Mouse (Mus musculus) heart, embryonic 11.5 days (tissue): ENCODE measurements around the gene Cdc14a. TPM values are rescaled to one million over a fixed set of nuclear protein-coding genes. Genes with fewer than 3 reads are reported as not detected.

Experiments used
- ATAC-seq: fragments of 200-750 bp; cut with Nextera tagmentation; replicated peaks from 2 replicates; pipeline ENCODE4 v1.8.0; 2017; ENCODE audit warnings: moderate library complexity; ENCODE audit not compliant: insufficient number of reproducible peaks, low FRiP score, low TSS enrichment
- H3K27ac ChIP-seq: fragments of 300-500 bp; sonication (generic); 2 replicates; pipeline ENCODE4 v1.5.1; 2014; ENCODE audit warnings: mild to moderate bottlenecking, low read depth, low read length
- H3K27me3 ChIP-seq: fragments of 300-500 bp; sonication (generic); 2 replicates; pipeline ENCODE4 v1.6.1; 2014; ENCODE audit warnings: mild to moderate bottlenecking, low read length, mixed read lengths; ENCODE audit not compliant: control insufficient read depth, insufficient read depth
- H3K36me3 ChIP-seq: fragments of 300-500 bp; sonication (generic); 2 replicates; pipeline ENCODE4 v1.6.1; 2014; ENCODE audit warnings: mild to moderate bottlenecking, low read length, moderate library complexity, mixed read lengths; ENCODE audit not compliant: control insufficient read depth, insufficient read depth
- H3K4me1 ChIP-seq: fragments of 300-500 bp; sonication (generic); 2 replicates; pipeline ENCODE4 v1.6.1; 2014; ENCODE audit warnings: low read length; ENCODE audit not compliant: control insufficient read depth, insufficient read depth
- H3K4me2 ChIP-seq: fragments of 300-500 bp; sonication (generic); 2 replicates; pipeline ENCODE4 v1.6.1; 2014; ENCODE audit warnings: mild to moderate bottlenecking, moderate library complexity
- H3K4me3 ChIP-seq: fragments of 300-500 bp; sonication (generic); 2 replicates; pipeline ENCODE4 v1.5.1; 2014; ENCODE audit warnings: low read depth, low read length
- H3K9ac ChIP-seq: fragments of 300-500 bp; sonication (generic); 2 replicates; pipeline ENCODE4 v1.6.1; 2014; ENCODE audit warnings: mild to moderate bottlenecking, low read depth, low read length, moderate library complexity
- H3K9me3 ChIP-seq: fragments of 300-500 bp; sonication (generic); replicated peaks from 2 replicates; pipeline ENCODE4 v1.6.1; 2016; ENCODE audit warnings: low read length; ENCODE audit not compliant: control insufficient read depth
- WGBS: fragments of 180-500 bp; shearing (Covaris S2); extraction: QIAGEN DNeasy Blood & Tissue Kit; methylation state at CpG from one replicate; pipeline ENCODE4 v1.1.7; 2014; ENCODE audit not compliant: insufficient replicate concordance; 5-methylcytosine and 5-hydroxymethylcytosine counted together
- polyA plus RNA-seq: library from polyadenylated mRNA; unstranded; fragments of >200 nt; fragmentation: Nextera tagmentation; extraction: Ambion mirVana; gene quantifications from 2 replicates; pipeline ENCODE4 v1.2.1, GENCODE M21; 2014

Gene Cdc14a
- polyA plus RNA-seq, 1 experiment from 2014 or later: 6.3 TPM

DNA sequence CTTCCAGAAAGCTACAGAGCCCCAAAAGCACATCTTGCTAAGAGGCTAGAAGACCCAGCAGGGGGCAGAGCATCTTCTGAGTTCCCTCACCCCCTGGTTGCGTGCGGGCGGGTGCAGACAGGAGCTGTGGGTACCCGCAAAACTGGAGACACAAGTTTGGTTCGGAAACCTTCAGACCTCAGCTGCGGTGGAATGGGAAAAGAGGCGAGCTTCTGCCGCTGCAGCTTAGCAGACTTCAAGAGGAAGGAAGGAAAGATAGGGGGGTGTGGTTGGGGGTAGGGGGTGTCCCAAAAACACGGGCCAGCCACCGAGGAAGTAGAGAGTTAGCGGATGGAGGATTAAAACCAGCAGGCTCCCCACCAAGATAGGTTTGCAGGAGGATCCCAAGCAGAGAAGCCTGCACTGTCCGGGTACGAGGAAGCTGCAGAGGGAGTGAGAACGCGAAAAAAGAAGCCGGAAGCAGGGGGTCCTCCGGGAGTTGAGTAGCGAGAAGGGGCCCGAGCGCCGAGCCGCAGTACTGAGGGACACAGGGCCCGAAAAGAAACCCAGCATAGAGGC is 958 bp downstream of the Cdc14a start:
- Histone ChIP-seq H3K4me3 (peak overlapping the region; percentile 55), H3K9ac (peak overlapping the region; percentile 69), H3K4me2 (peak overlapping the region; percentile 82), H3K4me1 (peaks cover 5% of the 10 kb centered on the region), H3K27me3 (no peaks in the 10 kb centered on the region), H3K9me3 (no peaks in the 10 kb centered on the region), H3K36me3 (no peaks in the 10 kb centered on the region), H3K27ac (peak overlapping the region; percentile 87)
- WGBS: under 1% methylated on average over 23 of the region's 23 CpGs
- ATAC-seq: peak; percentile 5

DNA sequence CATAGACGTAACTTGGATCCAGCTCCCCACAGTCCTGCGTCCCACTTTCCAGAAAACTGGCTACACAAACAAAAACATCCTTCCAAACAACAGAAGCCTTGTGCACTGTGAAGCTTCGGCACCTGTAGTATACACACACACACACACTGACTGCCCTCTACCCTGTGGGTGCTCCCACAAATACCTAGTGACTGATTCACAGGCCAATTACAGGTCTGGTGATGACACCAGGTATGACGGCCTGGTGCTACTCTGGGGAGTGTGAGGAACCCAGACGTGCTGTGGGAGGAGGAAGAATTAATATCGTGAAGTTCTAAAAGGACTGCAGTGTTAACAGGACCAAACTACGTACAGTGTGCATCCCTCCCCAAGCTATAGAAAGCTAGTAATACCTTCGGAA is 1.8 kb downstream of the Cdc14a start:
- 54% methylated on average over 8 of the region's 8 CpGs for WGBS
- peak overlapping the region; percentile 82 for H3K4me2 ChIP-seq
- no peak for ATAC-seq
- H3K4me3 ChIP-seq: peak overlapping the region; percentile 55
- H3K9ac ChIP-seq: no peak overlapping the region
- H3K36me3 ChIP-seq: no peaks in the 10 kb centered on the region
- H3K27me3 ChIP-seq: no peaks in the 10 kb centered on the region
- peaks cover 5% of the 10 kb centered on the region for H3K4me1 ChIP-seq
- H3K27ac ChIP-seq: no peak overlapping the region
- H3K9me3 ChIP-seq: no peaks in the 10 kb centered on the region

DNA sequence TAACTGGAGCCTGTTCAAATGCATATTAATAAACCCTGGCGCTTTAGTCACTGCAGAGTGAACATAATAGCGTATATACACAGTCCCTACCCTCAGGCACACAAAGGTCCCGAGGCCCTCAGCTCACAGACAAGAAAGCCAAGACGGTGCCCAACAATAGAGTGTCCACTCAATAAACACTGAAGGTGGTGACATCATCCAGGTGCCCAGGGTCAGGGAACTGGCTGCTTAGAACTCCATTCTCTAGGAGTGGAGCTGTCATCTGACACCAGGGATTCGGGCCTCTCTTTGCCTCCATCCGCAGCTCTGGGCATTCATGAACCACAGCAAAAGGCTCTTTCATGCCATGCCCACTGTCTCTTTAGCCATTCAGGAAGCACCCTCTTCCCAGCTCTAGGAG is 2.7 kb downstream of the Cdc14a start:
- no peak overlapping the region for H3K4me3 ChIP-seq
- H3K4me2 ChIP-seq: no peak overlapping the region
- no peak overlapping the region for H3K9ac ChIP-seq
- ATAC-seq: no peak
- H3K4me1 ChIP-seq: peaks cover 5% of the 10 kb centered on the region
- no peak overlapping the region for H3K27ac ChIP-seq
- H3K9me3 ChIP-seq: no peaks in the 10 kb centered on the region
- H3K27me3 ChIP-seq: no peaks in the 10 kb centered on the region
- H3K36me3 ChIP-seq: 0 out of 2 replicates have a peak, but pooled peaks cover 3% of the 10 kb centered on the region
- 68% methylated on average over 6 of the region's 6 CpGs for WGBS

DNA sequence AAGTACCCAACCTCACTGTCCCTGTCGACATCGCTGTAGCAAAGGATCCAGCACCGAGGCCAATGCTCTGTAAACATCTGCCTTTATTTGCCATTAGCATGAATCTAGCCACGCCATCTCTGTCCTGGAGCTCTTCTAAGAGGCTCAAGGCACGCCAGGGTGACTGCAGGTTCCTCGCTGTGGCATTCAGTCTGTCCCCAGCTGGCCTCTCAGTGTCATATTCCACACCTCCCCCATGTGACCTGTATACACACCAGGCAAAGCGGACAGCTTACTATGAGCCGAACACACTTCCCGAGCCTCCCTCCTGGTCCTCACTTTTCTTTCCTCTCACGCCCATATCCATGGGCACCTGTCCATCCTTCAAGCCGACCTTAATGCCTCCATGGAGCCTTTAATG is 4.0 kb downstream of the Cdc14a start:
- WGBS: 75% methylated on average over 11 of the region's 11 CpGs
- H3K4me3 ChIP-seq: no peak overlapping the region

DNA sequence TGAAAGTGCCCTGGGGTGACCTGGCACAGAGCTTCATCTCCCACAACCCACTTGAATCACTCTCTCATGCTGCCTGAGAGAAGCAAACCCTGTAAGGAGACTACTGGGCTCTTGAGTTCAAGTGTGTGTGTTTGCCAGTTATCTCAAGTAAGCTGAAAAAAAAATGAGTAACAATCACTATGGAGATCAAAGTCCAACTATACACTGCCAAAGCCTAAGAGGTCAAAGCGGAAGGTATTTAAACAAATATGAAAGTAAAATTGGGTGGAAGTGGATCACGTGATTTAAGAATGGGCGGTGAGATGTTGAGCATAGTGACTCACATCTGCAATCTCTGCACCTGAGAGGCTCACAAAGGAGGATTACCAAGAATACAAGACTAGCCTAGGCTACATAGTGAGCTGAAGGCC is 9.4 kb downstream of the Cdc14a start:
- Histone ChIP-seq H3K27ac (no peak overlapping the region), H3K4me3 (no peak overlapping the region), H3K9me3 (no peaks in the 10 kb centered on the region), H3K27me3 (no peaks in the 10 kb centered on the region), H3K4me2 (no peak overlapping the region), H3K9ac (no peak overlapping the region), H3K36me3 (peaks cover 8% of the 10 kb centered on the region; the same call in 1 of the 2 replicates), H3K4me1 (peaks cover 18% of the 10 kb centered on the region)
- 89% methylated on average over 3 of the region's 3 CpGs for WGBS
- no peak for ATAC-seq

More for the DNA sequence above, 4.0 kb downstream of the Cdc14a start:
- H3K36me3 ChIP-seq: 0 out of 2 replicates have a peak, but pooled peaks cover 6% of the 10 kb centered on the region
- no peak overlapping the region for H3K9ac ChIP-seq
- peaks cover 5% of the 10 kb centered on the region for H3K4me1 ChIP-seq
- H3K9me3 ChIP-seq: no peaks in the 10 kb centered on the region
- H3K4me2 ChIP-seq: no peak overlapping the region
- no peaks in the 10 kb centered on the region for H3K27me3 ChIP-seq
- ATAC-seq: no peak
- no peak overlapping the region for H3K27ac ChIP-seq

DNA sequence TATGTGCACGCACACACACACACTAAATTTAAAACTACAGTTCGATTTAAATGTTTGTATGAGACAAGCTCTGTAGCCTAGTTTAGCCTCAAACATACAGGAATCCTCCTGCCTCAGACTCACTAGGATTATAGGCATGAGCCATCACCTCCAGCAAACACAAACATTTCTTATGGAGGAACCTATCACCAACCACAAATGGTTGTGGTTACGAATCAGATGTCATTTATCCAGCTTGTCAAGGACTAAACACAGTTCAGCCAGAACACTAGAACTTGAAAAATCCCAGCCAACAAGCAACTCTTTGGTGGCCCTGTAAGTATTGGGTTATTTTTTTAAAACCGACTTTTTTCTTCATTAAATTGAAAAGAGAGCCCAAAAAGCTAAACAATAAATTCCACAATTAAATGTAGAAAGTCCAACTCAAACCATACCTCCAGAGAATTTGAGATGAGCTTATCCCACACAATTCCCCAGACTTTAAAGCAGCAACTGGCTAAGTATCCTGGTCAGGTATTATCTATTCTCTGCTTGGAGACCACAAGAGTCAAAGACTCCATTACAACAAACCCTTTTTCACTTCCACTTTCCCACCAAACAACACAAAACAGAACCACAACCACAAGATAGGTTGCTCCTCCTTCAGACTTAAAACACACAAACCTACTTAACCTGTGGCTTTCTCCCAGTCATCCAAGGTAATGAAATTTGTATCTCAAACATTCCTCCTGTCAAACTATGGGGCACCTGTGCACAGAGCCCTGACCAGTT is 10.7 kb downstream of the Cdc14a start:
- Histone ChIP-seq H3K9me3 (no peaks in the 10 kb centered on the region), H3K27me3 (no peaks in the 10 kb centered on the region), H3K4me3 (no peak overlapping the region), H3K27ac (no peak overlapping the region), H3K4me2 (no peak overlapping the region), H3K4me1 (peaks cover 26% of the 10 kb centered on the region), H3K36me3 (peaks cover 8% of the 10 kb centered on the region; the same call in 1 of the 2 replicates), H3K9ac (no peak overlapping the region)
- ATAC-seq: no peak
- 82% methylated on average over 4 of the region's 4 CpGs for WGBS

DNA sequence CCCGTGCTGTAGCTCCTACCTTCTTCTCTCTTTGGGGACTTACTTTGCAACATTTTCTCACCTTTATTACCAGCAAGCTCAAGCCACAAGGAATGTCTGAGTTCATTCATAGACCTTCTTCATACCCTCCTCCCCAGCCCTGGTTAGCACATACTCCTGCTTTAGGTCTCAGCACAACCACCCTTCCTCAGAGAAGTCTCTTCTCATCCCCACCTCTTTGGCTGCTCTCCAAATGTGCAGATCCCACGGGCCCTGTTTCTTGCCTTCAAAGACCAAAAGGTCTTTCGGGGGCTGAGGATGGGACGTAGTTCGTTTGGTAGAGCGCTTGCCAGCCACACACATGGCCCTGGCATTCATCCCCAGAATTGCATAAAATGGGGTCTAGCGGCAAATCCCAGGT is 13.8 kb downstream of the Cdc14a start:
- Histone ChIP-seq H3K36me3 (peaks cover 3% of the 10 kb centered on the region; the same call in 1 of the 2 replicates), H3K27me3 (no peaks in the 10 kb centered on the region), H3K27ac (no peak overlapping the region; the same call in 1 of the 2 replicates), H3K4me3 (0 out of 2 replicates have a peak overlapping the region, but pooled peaks have one; percentile 2), H3K9ac (no peak overlapping the region), H3K4me1 (peaks cover 32% of the 10 kb centered on the region), H3K9me3 (no peaks in the 10 kb centered on the region), H3K4me2 (peak overlapping the region; percentile 36)
- 29% methylated on average over 7 of the region's 7 CpGs for WGBS
- ATAC-seq: no peak

DNA sequence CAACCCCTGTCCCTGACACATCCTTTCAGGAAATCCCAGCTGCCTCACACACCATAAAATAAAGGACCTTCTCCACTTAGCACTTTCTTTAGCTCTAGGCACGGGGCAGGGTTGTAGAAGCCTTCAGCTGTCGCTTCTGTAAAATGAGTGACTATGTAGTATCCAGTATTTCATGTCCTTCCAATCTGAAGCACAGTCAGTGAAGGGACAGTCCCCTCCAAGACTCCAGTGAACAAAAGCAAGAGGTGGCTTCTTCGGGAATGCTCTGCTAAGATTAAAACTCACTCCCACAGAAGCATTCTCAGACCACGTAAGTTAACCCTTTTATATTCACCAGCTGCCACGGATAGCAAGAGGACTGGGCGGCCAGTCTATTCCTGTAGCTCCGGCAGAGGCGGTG is 14.3 kb downstream of the Cdc14a start:
- no peaks in the 10 kb centered on the region for H3K27me3 ChIP-seq
- H3K4me3 ChIP-seq: 0 out of 2 replicates have a peak overlapping the region, but pooled peaks have one; percentile 2
- no peaks in the 10 kb centered on the region; the same call in 1 of the 2 replicates for H3K36me3 ChIP-seq
- H3K4me1 ChIP-seq: peaks cover 32% of the 10 kb centered on the region
- H3K4me2 ChIP-seq: peak overlapping the region; percentile 36
- WGBS: 47% methylated on average over 8 of the region's 8 CpGs
- no peaks in the 10 kb centered on the region for H3K9me3 ChIP-seq
- H3K9ac ChIP-seq: no peak overlapping the region
- no peak overlapping the region; the same call in 1 of the 2 replicates for H3K27ac ChIP-seq
- ATAC-seq: no peak
